Mouse (Mus musculus): Measurements from ENCODE around the gene Olfr628. TPM values are rescaled to one million over a fixed set of nuclear protein-coding genes. Genes with fewer than 3 reads are reported as not detected.
"Not testable (repeated sequence)": the region's sequence is repeated elsewhere in the genome, so short reads cannot be mapped to it uniquely, and the experiment has no call there.

The Olfr628 gene
- not detected for total RNA-seq (2021)

DNA sequence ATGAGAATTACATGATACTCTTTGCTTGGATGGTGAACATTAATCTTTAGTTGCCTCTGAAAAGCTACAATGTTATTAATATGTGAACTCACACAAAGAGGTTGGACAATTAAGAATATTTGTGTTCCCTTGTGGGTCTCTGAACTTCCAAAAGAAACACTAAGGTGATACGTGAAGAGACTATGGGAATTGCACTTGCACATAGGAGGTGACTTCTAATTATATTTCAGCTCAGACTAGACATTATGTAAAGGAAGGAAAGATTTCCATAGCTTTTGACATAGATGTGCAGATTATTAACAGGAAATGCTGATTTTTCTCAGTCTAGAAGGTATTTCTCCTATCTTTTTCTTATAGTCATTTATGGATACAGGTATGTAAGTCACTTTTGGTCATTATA is at the start of gene Olfr628:
TSS of gene Olfr628 (plus strand) at position 301 of the 400 bp plus-strand sequence.
- DNase-seq: no peak
- intact Hi-C loops (cut with DNase I): no loop called here

GRCm38 (mm10) chr7:103682420-103682819 is 47.8 kb upstream of the Olfr628 start, which contains the start of gene Olfr625-ps1:
Gene Olfr625-ps1 (plus strand): TSS chr7:103682720.
- intact Hi-C loops (cut with DNase I): no loop called here
- no peak for DNase-seq

GRCm38 (mm10) chr7:103699469-103699868 is 30.7 kb upstream of the Olfr628 start:
- DNase-seq: no peak
- intact Hi-C loops (cut with DNase I): no loop called here

DNA sequence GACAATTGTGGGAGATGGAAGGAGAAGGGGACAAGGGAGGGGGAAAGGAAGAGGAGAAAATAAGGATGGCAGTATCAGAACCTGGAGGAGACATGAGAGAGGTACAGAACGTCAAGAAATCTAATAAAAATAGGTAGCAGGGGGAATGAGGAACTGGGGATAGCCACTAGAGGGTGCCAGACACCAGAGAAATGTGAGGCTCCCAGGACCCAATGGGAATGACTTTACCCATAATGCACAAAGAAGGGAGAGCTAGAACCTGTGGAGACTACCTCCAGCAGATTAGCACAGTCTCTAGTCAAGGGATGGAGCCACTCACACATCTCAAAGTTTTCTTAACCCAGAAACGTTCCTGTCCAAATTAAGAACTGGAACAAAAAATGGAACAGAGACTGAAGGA is 18.1 kb upstream of the Olfr628 start:
- no peak for DNase-seq
- intact Hi-C loops (cut with DNase I): no loop called here

GRCm38 (mm10) chr7:103714371-103714770 is 15.8 kb upstream of the Olfr628 start, which contains the start of gene Olfr243:
Gene Olfr243 (plus strand): TSS chr7:103714671.
- no peak for DNase-seq
- intact Hi-C loops (cut with DNase I): no loop called here

- intact Hi-C loops (cut with DNase I); DNase-seq: not testable (repeated sequence)
These were observed 13.8 kb upstream of the Olfr628 start for GRCm38 (mm10) chr7:103716398-103716797.

DNA sequence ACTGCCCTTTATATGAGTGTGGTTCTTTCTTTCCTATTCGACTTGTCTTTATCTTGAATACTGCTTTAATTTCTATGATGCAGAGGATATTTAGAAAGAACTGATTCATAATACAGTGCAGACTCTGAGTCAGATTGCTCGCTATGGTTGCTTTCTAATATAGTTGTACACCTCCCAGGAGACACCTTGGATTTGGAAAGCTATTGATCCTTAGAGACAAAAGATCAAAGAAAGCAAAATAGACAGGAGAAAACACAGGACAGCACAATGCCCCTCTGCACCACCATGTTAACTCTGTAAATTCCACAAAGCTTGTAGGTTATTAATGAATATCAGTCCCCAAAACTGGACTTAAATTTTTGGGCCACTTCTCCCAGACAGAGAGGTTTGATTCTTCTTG is 14.7 kb downstream of the Olfr628 start, which contains the start of gene Olfr629:
TSS of gene Olfr629 (minus strand) at position 101 of the 400 bp plus-strand sequence.
- intact Hi-C loops (cut with DNase I): no loop called here
- DNase-seq: no peak

- intact Hi-C loops (cut with DNase I): no loop called here
- DNase-seq: no peak
These were observed 27.1 kb downstream of the Olfr628 start, which contains the start of gene Olfr630 for GRCm38 (mm10) chr7:103757233-103757632. Gene Olfr630 (minus strand): TSS chr7:103757333.

GRCm38 (mm10) chr7:103762212-103762611 is 32.0 kb downstream of the Olfr628 start:
- DNase-seq; intact Hi-C loops (cut with DNase I): not testable (repeated sequence)

DNA sequence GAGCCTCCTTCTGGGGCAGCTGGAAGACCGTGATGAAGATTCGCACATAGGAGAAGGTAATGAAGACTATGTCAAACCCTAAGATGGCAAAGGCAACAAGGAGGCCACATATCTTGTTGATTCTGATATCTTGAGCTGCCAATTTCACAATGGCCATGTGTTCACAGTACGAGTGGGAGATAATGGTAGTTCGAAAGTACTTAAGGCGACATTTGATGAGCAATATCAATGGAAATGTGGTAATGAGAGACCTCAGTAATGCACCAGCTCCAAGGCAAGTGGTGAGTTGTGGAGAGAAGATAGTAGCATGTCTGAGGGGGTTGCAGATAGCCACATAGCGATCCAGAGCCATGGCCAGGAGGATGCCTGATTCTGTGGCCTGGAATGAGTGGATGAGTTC is 37.5 kb downstream of the Olfr628 start:
- intact Hi-C loops (cut with DNase I); DNase-seq: not testable (repeated sequence)

DNA sequence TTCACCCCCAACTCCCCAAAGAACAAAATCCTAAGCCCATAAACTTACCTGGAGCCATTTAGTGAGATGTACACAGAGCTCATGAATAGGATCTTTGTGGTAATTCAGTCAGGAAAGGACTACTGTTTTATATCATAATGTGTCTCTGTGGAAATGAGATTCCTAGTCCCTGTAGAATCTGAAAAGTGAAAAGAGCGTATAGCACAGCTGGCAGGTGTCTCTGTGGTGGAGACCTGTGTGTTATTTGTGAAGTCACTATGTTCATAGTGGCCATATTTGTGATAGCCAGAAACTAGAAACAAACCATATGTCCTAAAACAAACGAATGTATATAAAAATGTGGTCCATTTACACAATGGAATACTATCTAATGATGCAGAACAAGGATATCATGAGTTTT is 41.3 kb downstream of the Olfr628 start, which contains the start of gene Olfr69:
TSS of gene Olfr69 (minus strand) at position 101 of the 400 bp plus-strand sequence.
- intact Hi-C loops (cut with DNase I): no loop called here
- DNase-seq: no peak

- DNase-seq; intact Hi-C loops (cut with DNase I): not testable (repeated sequence)
These were observed 47.5 kb downstream of the Olfr628 start for GRCm38 (mm10) chr7:103777652-103778051.

- DNase-seq: no peak
- intact Hi-C loops (cut with DNase I): no loop called here
These were observed 49.4 kb downstream of the Olfr628 start, which contains the start of gene Olfr68 for GRCm38 (mm10) chr7:103779598-103779997. Gene Olfr68 (minus strand): TSS chr7:103779698.

Other genes starting within 250 kb of the Olfr628 start
- gene Olfr609, start 232.3 kb upstream of the Olfr628 start, total RNA-seq (2021): not detected
- not detected for gene Olfr610, start 218.3 kb upstream of the Olfr628 start, total RNA-seq (2021)
- gene Olfr611, start 209.5 kb upstream of the Olfr628 start, total RNA-seq (2021): not detected
- gene Olfr612, start 187.7 kb upstream of the Olfr628 start, total RNA-seq (2021): not detected
- not detected for gene Olfr613, start 182.3 kb upstream of the Olfr628 start, total RNA-seq (2021)
- gene Olfr615, start 174.3 kb upstream of the Olfr628 start, total RNA-seq (2021): not detected
- not detected for gene Olfr616, start 161.2 kb upstream of the Olfr628 start, total RNA-seq (2021)
- gene Olfr617, start 157.3 kb upstream of the Olfr628 start, total RNA-seq (2021): not detected
- not detected for gene Olfr618, start 140.3 kb upstream of the Olfr628 start, total RNA-seq (2021)
- gene Olfr619, start 129.8 kb upstream of the Olfr628 start, total RNA-seq (2021): not detected
- not detected for gene Olfr620, start 117.8 kb upstream of the Olfr628 start, total RNA-seq (2021)
- not detected for gene Olfr622, start 87.7 kb upstream of the Olfr628 start, total RNA-seq (2021)
- gene Olfr623, start 66.7 kb upstream of the Olfr628 start, total RNA-seq (2021): not detected
- gene Olfr624, start 59.2 kb upstream of the Olfr628 start, total RNA-seq (2021): under 1 TPM in 1 of 2 experiments, not detected in 1; 0.08 TPM
- gene Olfr625-ps1, start 47.7 kb upstream of the Olfr628 start, total RNA-seq (2021): not detected
- gene Olfr243, start 15.7 kb upstream of the Olfr628 start, total RNA-seq (2021): not detected
- gene Olfr629, start 14.6 kb downstream of the Olfr628 start, total RNA-seq (2021): not detected
- gene Olfr630, start 27.0 kb downstream of the Olfr628 start, total RNA-seq (2021): not detected
- not detected for gene Olfr69, start 41.2 kb downstream of the Olfr628 start, total RNA-seq (2021)
- gene Olfr68, start 49.3 kb downstream of the Olfr628 start, total RNA-seq (2021): not detected
- gene Olfr67, start 61.4 kb downstream of the Olfr628 start, total RNA-seq (2021): not detected
- 10 to 100 TPM in 1 of 2 experiments, 1 to 10 TPM in 1; 8.8 to 20.4 TPM for gene Hbb-bt, start 83.6 kb downstream of the Olfr628 start, total RNA-seq (2021)
- 100 to 1,000 TPM in 1 of 2 experiments, 10 to 100 TPM in 1; 41.0 to 135 TPM for gene Hbb-bs, start 97.7 kb downstream of the Olfr628 start, total RNA-seq (2021)
- not detected for gene Hbb-bh2, start 110.1 kb downstream of the Olfr628 start, total RNA-seq (2021)
- not detected for gene Hbb-bh1, start 112.8 kb downstream of the Olfr628 start, total RNA-seq (2021)
- gene Hbb-y, start 122.8 kb downstream of the Olfr628 start, total RNA-seq (2021): not detected
- not detected for gene Olfr66, start 155.9 kb downstream of the Olfr628 start, total RNA-seq (2021)
- gene Olfr64, start 164.1 kb downstream of the Olfr628 start, total RNA-seq (2021): not detected
- gene Olfr65, start 173.1 kb downstream of the Olfr628 start, total RNA-seq (2021): not detected
- gene Olfr631, start 198.5 kb downstream of the Olfr628 start, total RNA-seq (2021): not detected
- not detected for gene Olfr632, start 204.0 kb downstream of the Olfr628 start, total RNA-seq (2021)
- gene Olfr633, start 214.1 kb downstream of the Olfr628 start, total RNA-seq (2021): not detected
- gene Olfr635, start 240.8 kb downstream of the Olfr628 start, total RNA-seq (2021): under 1 TPM in 1 of 2 experiments, not detected in 1; 0.08 TPM

Measured in left cerebral cortex, postnatal 4 days (tissue).